Mouse (Mus musculus): ENCODE data around the gene Gm21477. TPM values are rescaled to one million over a fixed set of nuclear protein-coding genes. Genes with fewer than 3 reads are reported as not detected.
"Not testable (repeated sequence)": the region's sequence is repeated elsewhere in the genome, so short reads cannot be mapped to it uniquely, and the experiment has no call there.

The Gm21477 gene
- not detected in 2 replicates for polyA plus RNA-seq (2011; ENCODE audit: insufficient read length, low read depth, missing spikeins)

GRCm38 (mm10) chrY:87116521-87116920, at the start of gene Gm21477:
Gene Gm21477, plus strand, starts transcription at chrY:87116821.
- not testable (repeated sequence) for H3K4me3 ChIP-seq (ENCODE audit: insufficient read depth, low read length); H3K4me1 ChIP-seq (ENCODE audit: control insufficient read depth, insufficient read depth, low read length); H3K27ac ChIP-seq (ENCODE audit: insufficient read depth, low read length)

Data from embryonic fibroblast, embryonic 13.5 days (primary cell).